Mouse (Mus musculus) neural tube, embryonic 15.5 days (tissue): ENCODE measurements at regions not wholly inside any gene's neighbourhood (a gene's known extent, or its start where the extent isn't known, plus 50 kb on each side); places are given as distances from the start of the nearest gene placed in this dataset.
"Not testable (repeated sequence)": the region's sequence is repeated elsewhere in the genome, so short reads cannot be mapped to it uniquely, and the experiment has no call there.

Experiments
- ATAC-seq: fragments of 200-750 bp; cut with Nextera tagmentation; 2 replicates; pipeline ENCODE4 v1.8.0; 2017; ENCODE audit warnings: mild to moderate bottlenecking, moderate TSS enrichment, moderate library complexity; ENCODE audit not compliant: low FRiP score
- H3K27ac ChIP-seq: fragments of 300-500 bp; sonication (generic); replicated peaks from 2 replicates; pipeline ENCODE4 v1.5.1; 2015; ENCODE audit warnings: mild to moderate bottlenecking, inconsistent platforms
- H3K27me3 ChIP-seq: fragments of 300-500 bp; sonication (generic); replicated peaks from 2 replicates; pipeline ENCODE4 v1.6.1; 2015; ENCODE audit warnings: inconsistent platforms
- H3K36me3 ChIP-seq: fragments of 300-500 bp; sonication (generic); 2 replicates; pipeline ENCODE4 v1.6.1; 2015; ENCODE audit warnings: inconsistent platforms
- H3K4me1 ChIP-seq: fragments of 300-500 bp; sonication (generic); 2 replicates; pipeline ENCODE4 v1.6.1; 2015; ENCODE audit warnings: inconsistent platforms
- H3K4me2 ChIP-seq: fragments of 300-500 bp; sonication (generic); 2 replicates; pipeline ENCODE4 v1.6.1; 2015; ENCODE audit warnings: inconsistent platforms, mild to moderate bottlenecking, moderate library complexity
- H3K4me3 ChIP-seq: fragments of 300-500 bp; sonication (generic); replicated peaks from 2 replicates; pipeline ENCODE4 v1.5.1; 2015; ENCODE audit warnings: mild to moderate bottlenecking, inconsistent platforms
- H3K9ac ChIP-seq: fragments of 300-500 bp; sonication (generic); replicated peaks from 2 replicates; pipeline ENCODE4 v1.6.1; 2015; ENCODE audit warnings: mild to moderate bottlenecking, inconsistent platforms
- H3K9me3 ChIP-seq: fragments of 300-500 bp; sonication (generic); replicated peaks from 2 replicates; pipeline ENCODE4 v1.6.1; 2016; ENCODE audit warnings: inconsistent platforms
- WGBS: fragments of 180-500 bp; shearing (Covaris S2); methylation state at CpG from one replicate; pipeline ENCODE4 v1.1.7; 2015; ENCODE audit warnings: mixed read lengths; 5-methylcytosine and 5-hydroxymethylcytosine counted together

GRCm38 (mm10) chr8:5523281-5523680 is 418.1 kb upstream of the Slc10a2 start:
- no peak for ATAC-seq
- no peak overlapping the region for H3K27ac ChIP-seq
- no peak overlapping the region for H3K4me3 ChIP-seq
- no peaks in the 10 kb centered on the region for H3K4me1 ChIP-seq
- no peak overlapping the region for H3K4me2 ChIP-seq
- no peaks in the 10 kb centered on the region for H3K9me3 ChIP-seq
- no peaks in the 10 kb centered on the region for H3K36me3 ChIP-seq
- WGBS = 76% methylated on average over 4 of the region's 4 CpGs
- H3K9ac ChIP-seq = no peak overlapping the region
- no peaks in the 10 kb centered on the region for H3K27me3 ChIP-seq

GRCm38 (mm10) chr8:5495861-5496260 is 390.7 kb upstream of the Slc10a2 start:
- 87% methylated on average over 2 of the region's 2 CpGs for WGBS
- Histone ChIP-seq H3K4me1 (no peaks in the 10 kb centered on the region), H3K9ac (no peak overlapping the region), H3K36me3 (no peaks in the 10 kb centered on the region), H3K9me3 (no peaks in the 10 kb centered on the region), H3K4me3 (no peak overlapping the region), H3K27ac (no peak overlapping the region), H3K4me2 (no peak overlapping the region), H3K27me3 (no peaks in the 10 kb centered on the region)
- no peak for ATAC-seq

DNA sequence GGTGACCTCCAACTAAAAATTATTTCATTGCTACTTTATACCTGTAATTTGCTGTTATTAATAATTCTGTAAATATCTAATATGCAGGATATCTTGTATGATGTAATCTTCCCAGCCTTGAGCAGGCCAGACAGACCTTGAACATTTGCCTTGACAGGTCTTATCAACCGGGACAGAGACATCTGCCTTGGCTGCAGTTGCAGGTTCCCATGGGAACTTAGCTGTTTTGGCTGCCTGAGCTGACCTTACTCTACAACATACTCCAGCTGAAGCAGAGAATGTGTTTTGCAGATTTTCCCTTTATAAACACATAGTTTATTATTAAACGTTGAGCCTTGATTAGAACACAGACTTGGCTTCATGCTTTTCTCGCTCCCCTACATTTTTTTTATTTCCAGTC is 385.3 kb upstream of the Slc10a2 start:
- WGBS = 88% methylated on average over 3 of the region's 3 CpGs
- Histone ChIP-seq H3K27me3 (no peaks in the 10 kb centered on the region), H3K4me2 (no peak overlapping the region), H3K4me1 (no peaks in the 10 kb centered on the region), H3K36me3 (no peaks in the 10 kb centered on the region), H3K9ac (no peak overlapping the region), H3K9me3 (no peaks in the 10 kb centered on the region), H3K4me3 (no peak overlapping the region), H3K27ac (no peak overlapping the region)
- no peak for ATAC-seq

DNA sequence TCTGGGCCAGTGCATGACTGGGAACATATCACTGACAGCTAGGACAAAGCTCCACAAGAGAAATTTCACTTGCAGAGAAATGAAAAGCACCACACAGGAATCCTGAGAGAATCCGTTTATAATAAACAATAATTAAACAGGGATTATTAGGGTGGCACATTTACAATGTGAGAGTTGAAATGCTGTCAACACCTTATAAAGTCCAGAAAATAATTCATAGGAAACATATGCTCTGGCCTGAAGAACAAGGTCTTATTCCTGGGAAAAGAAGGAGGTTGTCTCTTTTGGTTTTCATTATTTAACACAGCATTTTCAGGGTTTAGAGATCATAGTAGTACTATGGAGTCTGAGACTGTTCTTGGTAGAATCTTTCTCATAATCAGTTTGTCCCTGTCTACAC is 377.8 kb upstream of the Slc10a2 start:
- Histone ChIP-seq H3K36me3 (no peaks in the 10 kb centered on the region), H3K9ac (no peak overlapping the region), H3K4me3 (no peak overlapping the region), H3K4me2 (no peak overlapping the region), H3K9me3 (no peaks in the 10 kb centered on the region), H3K27ac (no peak overlapping the region), H3K27me3 (no peaks in the 10 kb centered on the region), H3K4me1 (no peaks in the 10 kb centered on the region)
- ATAC-seq = no peak
- 78% methylated on average over 1 of the region's 1 CpGs for WGBS

GRCm38 (mm10) chr8:5472999-5473398 is 367.8 kb upstream of the Slc10a2 start:
- no peak for ATAC-seq

DNA sequence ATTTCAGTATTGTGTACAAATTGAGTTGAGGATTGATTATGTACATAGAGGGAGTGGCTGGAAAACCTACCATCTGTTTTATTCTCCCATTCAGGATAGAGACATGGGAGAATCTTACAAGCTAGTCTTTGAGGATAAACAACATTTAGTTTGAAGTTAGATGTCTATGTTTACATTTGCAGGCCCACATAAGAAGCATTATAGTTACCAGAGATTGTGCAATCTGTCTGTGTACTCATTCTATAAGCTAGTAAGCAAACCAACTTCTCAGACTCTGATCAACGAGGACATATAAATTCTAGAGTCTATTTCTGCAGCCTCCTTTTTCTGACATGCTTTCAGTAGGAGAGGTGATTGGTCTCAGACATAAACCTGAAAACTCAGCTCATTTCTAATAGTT is 367.4 kb upstream of the Slc10a2 start:
- no peaks in the 10 kb centered on the region for H3K4me1 ChIP-seq
- no peaks in the 10 kb centered on the region for H3K27me3 ChIP-seq
- no peaks in the 10 kb centered on the region for H3K9me3 ChIP-seq
- H3K9ac ChIP-seq = no peak overlapping the region
- H3K36me3 ChIP-seq = no peaks in the 10 kb centered on the region
- H3K4me2 ChIP-seq = no peak overlapping the region
- WGBS = 94% methylated on average over 1 of the region's 1 CpGs
- H3K4me3 ChIP-seq = no peak overlapping the region
- ATAC-seq = no peak
- H3K27ac ChIP-seq = no peak overlapping the region

More at GRCm38 (mm10) chr8:5472999-5473398, 367.8 kb upstream of the Slc10a2 start:
- Histone ChIP-seq H3K36me3 (no peaks in the 10 kb centered on the region), H3K9me3 (no peaks in the 10 kb centered on the region), H3K27ac (no peak overlapping the region), H3K4me2 (no peak overlapping the region), H3K9ac (no peak overlapping the region), H3K4me3 (no peak overlapping the region), H3K4me1 (no peaks in the 10 kb centered on the region), H3K27me3 (no peaks in the 10 kb centered on the region)

GRCm38 (mm10) chr8:5457619-5458018 is 352.5 kb upstream of the Slc10a2 start:
- ATAC-seq = no peak
- 96% methylated on average over 1 of the region's 1 CpGs for WGBS

DNA sequence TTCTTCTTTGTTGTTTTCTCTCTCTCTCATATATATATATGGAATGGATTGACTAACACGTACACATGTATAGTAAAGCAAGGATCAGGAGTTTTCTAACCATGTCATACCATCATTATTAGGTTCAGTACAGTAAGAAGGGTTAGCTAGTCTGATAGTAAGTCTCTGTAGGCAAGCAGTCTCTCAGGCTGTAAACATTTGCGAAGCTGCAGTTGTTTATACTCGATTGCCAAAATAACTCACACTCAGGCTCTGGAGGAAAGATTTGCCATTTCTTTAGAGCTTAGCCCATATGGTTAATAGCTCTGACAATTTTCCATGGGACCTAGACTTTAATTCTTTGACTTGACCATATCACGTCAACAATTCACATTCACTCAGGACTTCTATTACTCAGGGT is 348.3 kb upstream of the Slc10a2 start:
- H3K27me3 ChIP-seq = no peaks in the 10 kb centered on the region
- H3K9ac ChIP-seq = no peak overlapping the region
- H3K4me2 ChIP-seq = no peak overlapping the region
- no peaks in the 10 kb centered on the region for H3K9me3 ChIP-seq
- no peak for ATAC-seq
- 94% methylated on average over 4 of the region's 4 CpGs for WGBS
- no peaks in the 10 kb centered on the region for H3K4me1 ChIP-seq
- no peak overlapping the region for H3K4me3 ChIP-seq
- H3K36me3 ChIP-seq = no peaks in the 10 kb centered on the region
- no peak overlapping the region for H3K27ac ChIP-seq

More at GRCm38 (mm10) chr8:5457619-5458018, 352.5 kb upstream of the Slc10a2 start:
- Histone ChIP-seq H3K4me2 (no peak overlapping the region), H3K4me3 (no peak overlapping the region), H3K36me3 (no peaks in the 10 kb centered on the region), H3K27ac (no peak overlapping the region), H3K4me1 (no peaks in the 10 kb centered on the region), H3K9ac (no peak overlapping the region), H3K9me3 (no peaks in the 10 kb centered on the region), H3K27me3 (no peaks in the 10 kb centered on the region)

DNA sequence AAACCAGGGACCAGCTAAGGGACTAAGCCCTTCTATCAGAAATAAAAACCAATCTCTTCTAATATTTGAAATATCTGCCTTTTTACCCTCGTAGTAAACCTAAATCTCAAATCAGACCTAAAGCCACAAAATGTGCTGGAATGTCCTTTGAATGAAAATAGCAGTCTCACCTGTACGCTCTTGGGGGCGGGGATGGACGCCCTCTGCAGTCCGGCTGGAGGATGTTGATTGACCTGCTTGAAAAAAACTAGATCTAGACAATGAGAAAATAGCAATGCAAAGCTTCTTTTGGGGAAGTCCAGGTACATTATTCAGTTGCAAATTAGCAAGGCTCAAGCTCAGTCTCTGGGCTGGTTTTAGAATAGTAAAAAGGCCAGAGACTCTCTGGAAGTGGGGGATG is 337.1 kb upstream of the Slc10a2 start:
- not testable (repeated sequence) for H3K27ac ChIP-seq, ATAC-seq, H3K4me2 ChIP-seq, H3K4me1 ChIP-seq, H3K4me3 ChIP-seq, H3K9me3 ChIP-seq, H3K27me3 ChIP-seq, H3K36me3 ChIP-seq, H3K9ac ChIP-seq
- 93% methylated on average over 5 of the region's 5 CpGs for WGBS

DNA sequence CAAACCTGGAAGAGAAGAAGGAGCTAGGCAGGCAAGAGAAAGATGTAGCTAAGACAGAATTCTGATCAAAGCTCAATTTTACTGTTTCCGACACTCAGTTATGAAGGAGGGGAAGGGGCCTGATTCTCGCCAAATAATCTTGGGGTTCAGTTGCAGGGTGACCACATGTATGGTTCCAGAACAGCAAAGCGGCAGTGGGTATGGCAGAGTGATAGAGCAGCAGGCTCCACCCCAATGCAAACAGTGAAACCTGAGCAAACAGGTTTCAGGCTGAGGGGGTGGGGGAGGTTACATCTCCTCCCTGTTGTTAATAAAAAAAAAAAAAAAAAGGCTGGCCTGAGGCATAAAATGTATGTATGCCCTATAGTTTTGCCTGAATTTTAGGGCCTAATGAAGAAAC is 335.3 kb upstream of the Slc10a2 start:
- not testable (repeated sequence) for H3K27ac ChIP-seq, H3K4me1 ChIP-seq, H3K36me3 ChIP-seq, H3K27me3 ChIP-seq, H3K4me2 ChIP-seq, H3K9me3 ChIP-seq, H3K4me3 ChIP-seq, H3K9ac ChIP-seq, ATAC-seq
- WGBS = 90% methylated on average over 3 of the region's 3 CpGs

GRCm38 (mm10) chr8:5439054-5439453 is 333.9 kb upstream of the Slc10a2 start:
- no peak for ATAC-seq
- H3K9ac ChIP-seq = no peak overlapping the region
- H3K27me3 ChIP-seq = no peaks in the 10 kb centered on the region
- no peak overlapping the region for H3K27ac ChIP-seq
- no peak overlapping the region for H3K4me3 ChIP-seq
- no peak overlapping the region for H3K4me2 ChIP-seq
- no peaks in the 10 kb centered on the region for H3K4me1 ChIP-seq
- 82% methylated on average over 2 of the region's 2 CpGs for WGBS
- no peaks in the 10 kb centered on the region for H3K36me3 ChIP-seq
- 0 out of 2 replicates have a peak, but pooled peaks cover 5% of the 10 kb centered on the region for H3K9me3 ChIP-seq

- H3K9me3 ChIP-seq = no peaks in the 10 kb centered on the region
- H3K9ac ChIP-seq = no peak overlapping the region
- no peak for ATAC-seq
- no peak overlapping the region for H3K4me2 ChIP-seq
- no peaks in the 10 kb centered on the region for H3K36me3 ChIP-seq
- no peak overlapping the region for H3K4me3 ChIP-seq
- no peaks in the 10 kb centered on the region for H3K27me3 ChIP-seq
- WGBS = 80% methylated on average over 3 of the region's 3 CpGs
- no peak overlapping the region for H3K27ac ChIP-seq
- H3K4me1 ChIP-seq = no peaks in the 10 kb centered on the region
These were observed 323.3 kb upstream of the Slc10a2 start for GRCm38 (mm10) chr8:5428303-5428971.

- H3K4me2 ChIP-seq, H3K27me3 ChIP-seq, H3K4me1 ChIP-seq, H3K27ac ChIP-seq, H3K4me3 ChIP-seq, H3K9ac ChIP-seq, ATAC-seq, H3K36me3 ChIP-seq, H3K9me3 ChIP-seq: not testable (repeated sequence)
- 47% methylated on average over 2 of the region's 2 CpGs for WGBS
These were observed 311.7 kb upstream of the Slc10a2 start for GRCm38 (mm10) chr8:5416841-5417240.
